Mouse (Mus musculus) lung, embryonic 14.5 days (tissue): ENCODE measurements around the gene Ppp2r1b. TPM values are rescaled to one million over a fixed set of nuclear protein-coding genes. Genes with fewer than 3 reads are reported as not detected.

ENCODE experiments used
- ATAC-seq: fragments of 200-750 bp; cut with Nextera tagmentation; 2 replicates; pipeline ENCODE4 v1.8.0; 2017; ENCODE audit warnings: mild to moderate bottlenecking, moderate TSS enrichment, moderate library complexity; ENCODE audit not compliant: insufficient read depth
- DNase-seq: peaks from one replicate; pipeline ENCODE4 v3.0.0-alpha.2; 2015
- H3K27ac ChIP-seq: fragments of 300-500 bp; sonication (generic); 2 replicates; pipeline ENCODE4 v1.5.1; 2014; ENCODE audit warnings: low read depth, mild to moderate bottlenecking, moderate library complexity
- H3K27me3 ChIP-seq: fragments of 300-500 bp; sonication (generic); 2 replicates; pipeline ENCODE4 v1.6.1; 2014; ENCODE audit warnings: low read length, control low read depth; ENCODE audit not compliant: insufficient read depth
- H3K36me3 ChIP-seq: fragments of 300-500 bp; sonication (generic); 2 replicates; pipeline ENCODE4 v1.6.1; 2014; ENCODE audit warnings: control low read depth; ENCODE audit not compliant: insufficient read depth
- H3K4me1 ChIP-seq: fragments of 300-500 bp; sonication (generic); 2 replicates; pipeline ENCODE4 v1.6.1; 2014; ENCODE audit warnings: antibody characterized with exemption, control low read depth; ENCODE audit not compliant: insufficient read depth
- H3K4me2 ChIP-seq: fragments of 300-500 bp; sonication (generic); 2 replicates; pipeline ENCODE4 v1.6.1; 2014; ENCODE audit warnings: mild to moderate bottlenecking
- H3K4me3 ChIP-seq: fragments of 300-500 bp; sonication (generic); 2 replicates; pipeline ENCODE4 v1.5.1; 2014; ENCODE audit warnings: low read depth, low read length
- H3K9ac ChIP-seq: fragments of 300-500 bp; sonication (generic); 2 replicates; pipeline ENCODE4 v1.6.1; 2014
- H3K9me3 ChIP-seq: fragments of 300-500 bp; sonication (generic); 2 replicates; pipeline ENCODE4 v1.6.1; 2016; ENCODE audit warnings: low read depth, low read length, control low read depth
- CTCF ChIP-seq: IDR thresholded peaks from 2 replicates; pipeline ENCODE4 v1.5.1; 2016; ENCODE audit warnings: antibody characterized with exemption, low read depth
- WGBS: fragments of 180-500 bp; shearing (Covaris S2); extraction: QIAGEN DNeasy Blood & Tissue Kit; methylation state at CpG from one replicate; pipeline ENCODE4 v1.1.7; 2014; 5-methylcytosine and 5-hydroxymethylcytosine counted together
- polyA plus RNA-seq: library from polyadenylated mRNA; unstranded; fragments of >200 nt; fragmentation: Nextera tagmentation; extraction: Ambion mirVana; gene quantifications from 2 replicates; pipeline ENCODE4 v1.2.1, GENCODE M21; 2014

The Ppp2r1b gene
- polyA plus RNA-seq, 1 experiment from 2014 or later = 73.7 TPM

- DNase-seq = no peak
- no peak overlapping the region for H3K4me3 ChIP-seq
- no peak overlapping the region for H3K9ac ChIP-seq
- peaks cover 8% of the 10 kb centered on the region; the same call in 1 of the 2 replicates for H3K4me1 ChIP-seq
- no peaks in the 10 kb centered on the region for H3K27me3 ChIP-seq
- 0 out of 2 replicates have a peak, but pooled peaks cover 8% of the 10 kb centered on the region for H3K36me3 ChIP-seq
- no peak for ATAC-seq
- H3K4me2 ChIP-seq = peak overlapping the region; percentile 42; the same call in 1 of the 2 replicates
- 48% methylated on average over 9 of the region's 9 CpGs for WGBS
- no peaks in the 10 kb centered on the region for H3K9me3 ChIP-seq
- H3K27ac ChIP-seq = no peak overlapping the region
- no peak for TF ChIP-seq CTCF
These were observed 4.7 kb downstream of the Ppp2r1b start for GRCm38 (mm10) chr9:50849755-50850154.

GRCm38 (mm10) chr9:50850271-50850670 is 5.2 kb downstream of the Ppp2r1b start:
- Histone ChIP-seq H3K27me3 (no peaks in the 10 kb centered on the region), H3K9ac (peak overlapping the region; percentile 4; the same call in 1 of the 2 replicates), H3K4me2 (peak overlapping the region; percentile 42), H3K9me3 (no peaks in the 10 kb centered on the region), H3K4me3 (no peak overlapping the region), H3K27ac (no peak overlapping the region), H3K4me1 (peaks cover 8% of the 10 kb centered on the region; the same call in 1 of the 2 replicates), H3K36me3 (0 out of 2 replicates have a peak, but pooled peaks cover 8% of the 10 kb centered on the region)
- DNase-seq (peak; percentile 39), ATAC-seq (no peak)
- TF ChIP-seq CTCF = no peak
- 22% methylated on average over 11 of the region's 11 CpGs for WGBS

GRCm38 (mm10) chr9:50850713-50851112 is 5.6 kb downstream of the Ppp2r1b start:
- 0 out of 2 replicates have a peak, but pooled peaks cover 5% of the 10 kb centered on the region for H3K36me3 ChIP-seq
- no peak for ATAC-seq
- WGBS = 38% methylated on average over 8 of the region's 8 CpGs
- H3K4me1 ChIP-seq = peaks cover 8% of the 10 kb centered on the region; the same call in 1 of the 2 replicates
- no peak for TF ChIP-seq CTCF
- peak overlapping the region; percentile 42 for H3K4me2 ChIP-seq
- no peak overlapping the region for H3K27ac ChIP-seq
- no peaks in the 10 kb centered on the region for H3K9me3 ChIP-seq
- H3K27me3 ChIP-seq = no peaks in the 10 kb centered on the region
- peak overlapping the region; percentile 4; the same call in 1 of the 2 replicates for H3K9ac ChIP-seq
- no peak overlapping the region for H3K4me3 ChIP-seq
- DNase-seq = no peak

- no peak for DNase-seq
- Histone ChIP-seq H3K27ac (no peak overlapping the region), H3K4me1 (peaks cover 8% of the 10 kb centered on the region; the same call in 1 of the 2 replicates), H3K4me3 (no peak overlapping the region), H3K9ac (no peak overlapping the region), H3K27me3 (no peaks in the 10 kb centered on the region), H3K4me2 (peak overlapping the region; percentile 10; the same call in 1 of the 2 replicates), H3K9me3 (no peaks in the 10 kb centered on the region), H3K36me3 (no peaks in the 10 kb centered on the region)
- 53% methylated on average over 17 of the region's 17 CpGs for WGBS
- no peak for ATAC-seq
- TF ChIP-seq CTCF = no peak
These were observed 7.7 kb downstream of the Ppp2r1b start for GRCm38 (mm10) chr9:50852634-50853349.

GRCm38 (mm10) chr9:50854376-50854775 is 9.3 kb downstream of the Ppp2r1b start:
- H3K27me3 ChIP-seq = no peaks in the 10 kb centered on the region
- H3K4me1 ChIP-seq = peaks cover 8% of the 10 kb centered on the region; the same call in 1 of the 2 replicates
- 81% methylated on average over 8 of the region's 8 CpGs for WGBS
- no peak for TF ChIP-seq CTCF
- H3K27ac ChIP-seq = no peak overlapping the region
- ATAC-seq (no peak), DNase-seq (no peak)
- no peaks in the 10 kb centered on the region for H3K9me3 ChIP-seq
- H3K9ac ChIP-seq = no peak overlapping the region
- peaks cover 8% of the 10 kb centered on the region for H3K36me3 ChIP-seq
- no peak overlapping the region for H3K4me2 ChIP-seq
- H3K4me3 ChIP-seq = no peak overlapping the region

GRCm38 (mm10) chr9:50855133-50855766 is 10.1 kb downstream of the Ppp2r1b start:
- Histone ChIP-seq H3K9ac (no peak overlapping the region), H3K4me1 (peaks cover 8% of the 10 kb centered on the region; the same call in 1 of the 2 replicates), H3K4me2 (no peak overlapping the region), H3K36me3 (peaks cover 17% of the 10 kb centered on the region), H3K4me3 (no peak overlapping the region), H3K9me3 (no peaks in the 10 kb centered on the region), H3K27ac (no peak overlapping the region), H3K27me3 (no peaks in the 10 kb centered on the region)
- no peak for TF ChIP-seq CTCF
- DNase-seq (no peak), ATAC-seq (no peak)
- 90% methylated on average over 5 of the region's 5 CpGs for WGBS

- no peak for TF ChIP-seq CTCF
- WGBS = 63% methylated on average over 5 of the region's 5 CpGs
- H3K27ac ChIP-seq = peak overlapping the region; percentile 86
- ATAC-seq (no peak), DNase-seq (no peak)
- peak overlapping the region; percentile 69 for H3K4me2 ChIP-seq
- peak overlapping the region; percentile 81; the same call in 1 of the 2 replicates for H3K4me3 ChIP-seq
- no peaks in the 10 kb centered on the region for H3K9me3 ChIP-seq
- H3K9ac ChIP-seq = no peak overlapping the region
- H3K4me1 ChIP-seq = peaks cover 2% of the 10 kb centered on the region; the same call in 1 of the 2 replicates
- H3K27me3 ChIP-seq = no peaks in the 10 kb centered on the region
- peaks cover 22% of the 10 kb centered on the region for H3K36me3 ChIP-seq
These were observed 10.7 kb downstream of the Ppp2r1b start for GRCm38 (mm10) chr9:50855780-50856179.
